Mouse (Mus musculus) forebrain, embryonic 13.5 days (tissue): ENCODE measurements at regions not wholly inside any gene's neighbourhood (a gene's known extent, or its start where the extent isn't known, plus 50 kb on each side); places are given as distances from the start of the nearest gene placed in this dataset.
A peak's percentile ranks its signal among the peaks of the same experiment; 100 is the strongest.

Experiments used
- ATAC-seq: fragments of 200-750 bp; cut with Nextera tagmentation; 2 replicates; pipeline ENCODE4 v1.8.0; 2017
- H3K27ac ChIP-seq: fragments of 300-500 bp; sonication (generic); 2 replicates; pipeline ENCODE4 v1.5.1; 2015; ENCODE audit warnings: inconsistent platforms, mild to moderate bottlenecking, moderate library complexity
- H3K27me3 ChIP-seq: fragments of 300-500 bp; sonication (generic); 2 replicates; pipeline ENCODE4 v1.6.1; 2015; ENCODE audit warnings: mild to moderate bottlenecking, inconsistent platforms
- H3K36me3 ChIP-seq: fragments of 300-500 bp; sonication (generic); 2 replicates; pipeline ENCODE4 v1.6.1; 2015; ENCODE audit warnings: mild to moderate bottlenecking, inconsistent platforms; ENCODE audit not compliant: poor library complexity, severe bottlenecking
- H3K4me1 ChIP-seq: fragments of 300-500 bp; sonication (generic); 2 replicates; pipeline ENCODE4 v1.6.1; 2015; ENCODE audit warnings: inconsistent platforms
- H3K4me2 ChIP-seq: fragments of 300-500 bp; sonication (generic); 2 replicates; pipeline ENCODE4 v1.6.1; 2015; ENCODE audit warnings: inconsistent platforms, mild to moderate bottlenecking, moderate library complexity
- H3K4me3 ChIP-seq: fragments of 300-500 bp; sonication (generic); 2 replicates; pipeline ENCODE4 v1.5.1; 2015; ENCODE audit warnings: mild to moderate bottlenecking, inconsistent platforms
- H3K9ac ChIP-seq: fragments of 300-500 bp; sonication (generic); 2 replicates; pipeline ENCODE4 v1.6.1; 2015; ENCODE audit warnings: mild to moderate bottlenecking, inconsistent platforms
- H3K9me3 ChIP-seq: fragments of 300-500 bp; sonication (generic); replicated peaks from 2 replicates; pipeline ENCODE4 v1.6.1; 2016; ENCODE audit warnings: inconsistent platforms
- WGBS: fragments of 180-500 bp; shearing (Covaris S2); methylation state at CpG from one replicate; pipeline ENCODE4 v1.1.7; 2015; 5-methylcytosine and 5-hydroxymethylcytosine counted together

GRCm38 (mm10) chr1:75704832-75705650 is 159.0 kb downstream of the Slc4a3 start:
- Histone ChIP-seq H3K36me3 (no peaks in the 10 kb centered on the region), H3K4me3 (peak overlapping the region; percentile 25), H3K4me1 (peaks cover 21% of the 10 kb centered on the region), H3K9me3 (no peaks in the 10 kb centered on the region), H3K4me2 (peak overlapping the region; percentile 55), H3K27me3 (peaks cover 14% of the 10 kb centered on the region; the same call in 1 of the 2 replicates), H3K27ac (peak overlapping the region; percentile 51), H3K9ac (peak overlapping the region; percentile 12; the same call in 1 of the 2 replicates)
- 12% methylated on average over 24 of the region's 24 CpGs for WGBS
- ATAC-seq, result peak; percentile 84; the same call in 1 of the 2 replicates

- WGBS, result 79% methylated on average over 9 of the region's 9 CpGs
Observed at GRCm38 (mm10) chr1:75706126-75706525, 160.1 kb downstream of the Slc4a3 start.

GRCm38 (mm10) chr1:75723431-75723830 is 177.4 kb downstream of the Slc4a3 start:
- no peaks in the 10 kb centered on the region for H3K27me3 ChIP-seq
- H3K4me1 ChIP-seq, result peaks cover 20% of the 10 kb centered on the region
- H3K27ac ChIP-seq, result no peak overlapping the region
- no peak for ATAC-seq
- H3K4me2 ChIP-seq, result no peak overlapping the region
- H3K36me3 ChIP-seq, result no peaks in the 10 kb centered on the region
- H3K9me3 ChIP-seq, result no peaks in the 10 kb centered on the region
- no peak overlapping the region for H3K4me3 ChIP-seq
- 88% methylated on average over 5 of the region's 5 CpGs for WGBS
- no peak overlapping the region for H3K9ac ChIP-seq

More at GRCm38 (mm10) chr1:75706126-75706525, 160.1 kb downstream of the Slc4a3 start:
- Histone ChIP-seq H3K27ac (no peak overlapping the region), H3K9me3 (no peaks in the 10 kb centered on the region), H3K36me3 (no peaks in the 10 kb centered on the region), H3K27me3 (peaks cover 14% of the 10 kb centered on the region; the same call in 1 of the 2 replicates), H3K4me3 (no peak overlapping the region), H3K4me1 (peaks cover 21% of the 10 kb centered on the region), H3K4me2 (no peak overlapping the region), H3K9ac (no peak overlapping the region)
- ATAC-seq, result no peak

GRCm38 (mm10) chr1:75725329-75725728 is 179.3 kb downstream of the Slc4a3 start:
- peak; percentile 91 for ATAC-seq

GRCm38 (mm10) chr1:75728859-75729258 is 182.8 kb downstream of the Slc4a3 start:
- Histone ChIP-seq H3K4me3 (no peak overlapping the region), H3K36me3 (no peaks in the 10 kb centered on the region), H3K27me3 (no peaks in the 10 kb centered on the region), H3K9ac (no peak overlapping the region), H3K4me2 (no peak overlapping the region), H3K4me1 (peaks cover 25% of the 10 kb centered on the region), H3K9me3 (no peaks in the 10 kb centered on the region), H3K27ac (no peak overlapping the region)
- WGBS, result 69% methylated on average over 2 of the region's 2 CpGs
- ATAC-seq, result no peak

More at GRCm38 (mm10) chr1:75725329-75725728, 179.3 kb downstream of the Slc4a3 start:
- Histone ChIP-seq H3K9me3 (no peaks in the 10 kb centered on the region), H3K4me3 (no peak overlapping the region), H3K9ac (no peak overlapping the region), H3K36me3 (no peaks in the 10 kb centered on the region), H3K4me1 (peaks cover 20% of the 10 kb centered on the region), H3K4me2 (no peak overlapping the region), H3K27me3 (no peaks in the 10 kb centered on the region), H3K27ac (peak overlapping the region; percentile 40; the same call in 1 of the 2 replicates)
- 12% methylated on average over 2 of the region's 2 CpGs for WGBS

- no peak for ATAC-seq
Observed at GRCm38 (mm10) chr1:75733791-75734190, 187.7 kb downstream of the Slc4a3 start.

GRCm38 (mm10) chr1:75738651-75739050 is 192.6 kb downstream of the Slc4a3 start:
- no peak overlapping the region for H3K9ac ChIP-seq
- H3K27me3 ChIP-seq, result no peaks in the 10 kb centered on the region
- peaks cover 14% of the 10 kb centered on the region; the same call in 1 of the 2 replicates for H3K4me1 ChIP-seq
- ATAC-seq, result peak; percentile 41; the same call in 1 of the 2 replicates
- no peaks in the 10 kb centered on the region for H3K9me3 ChIP-seq
- no peaks in the 10 kb centered on the region for H3K36me3 ChIP-seq
- H3K27ac ChIP-seq, result no peak overlapping the region
- WGBS, result 43% methylated on average over 5 of the region's 5 CpGs
- no peak overlapping the region for H3K4me2 ChIP-seq
- H3K4me3 ChIP-seq, result no peak overlapping the region

More at GRCm38 (mm10) chr1:75733791-75734190, 187.7 kb downstream of the Slc4a3 start:
- H3K9me3 ChIP-seq, result no peaks in the 10 kb centered on the region
- H3K36me3 ChIP-seq, result no peaks in the 10 kb centered on the region
- H3K27me3 ChIP-seq, result no peaks in the 10 kb centered on the region
- 67% methylated on average over 4 of the region's 4 CpGs for WGBS
- H3K27ac ChIP-seq, result no peak overlapping the region
- no peak overlapping the region for H3K9ac ChIP-seq
- H3K4me2 ChIP-seq, result no peak overlapping the region
- peaks cover 9% of the 10 kb centered on the region for H3K4me1 ChIP-seq
- no peak overlapping the region for H3K4me3 ChIP-seq

GRCm38 (mm10) chr1:75749665-75750221 is 203.7 kb downstream of the Slc4a3 start:
- H3K9me3 ChIP-seq, result 0 out of 2 replicates have a peak, but pooled peaks cover 3% of the 10 kb centered on the region
- H3K36me3 ChIP-seq, result no peaks in the 10 kb centered on the region
- H3K27ac ChIP-seq, result peak overlapping the region; percentile 59
- ATAC-seq, result peak; percentile 68; the same call in 1 of the 2 replicates
- H3K4me1 ChIP-seq, result peaks cover 16% of the 10 kb centered on the region
- peak overlapping the region; percentile 23 for H3K4me2 ChIP-seq
- no peak overlapping the region for H3K4me3 ChIP-seq
- no peak overlapping the region for H3K9ac ChIP-seq
- no peaks in the 10 kb centered on the region for H3K27me3 ChIP-seq
- WGBS, result 18% methylated on average over 10 of the region's 10 CpGs

- H3K36me3 ChIP-seq, result no peaks in the 10 kb centered on the region
- H3K4me2 ChIP-seq, result no peak overlapping the region
- peaks cover 3% of the 10 kb centered on the region; the same call in 1 of the 2 replicates for H3K27me3 ChIP-seq
- 0 out of 2 replicates have a peak, but pooled peaks cover 3% of the 10 kb centered on the region for H3K9me3 ChIP-seq
- H3K4me3 ChIP-seq, result no peak overlapping the region
- H3K27ac ChIP-seq, result no peak overlapping the region
- ATAC-seq, result no peak
- WGBS, result 34% methylated on average over 5 of the region's 5 CpGs
- no peak overlapping the region for H3K9ac ChIP-seq
- H3K4me1 ChIP-seq, result peaks cover 14% of the 10 kb centered on the region; the same call in 1 of the 2 replicates
Observed at GRCm38 (mm10) chr1:75772131-75772530, 226.1 kb downstream of the Slc4a3 start.

- 29% methylated on average over 5 of the region's 5 CpGs for WGBS
Observed at GRCm38 (mm10) chr1:75773014-75773413, 226.9 kb downstream of the Slc4a3 start.

GRCm38 (mm10) chr1:75778889-75779288 is 232.8 kb downstream of the Slc4a3 start:
- H3K36me3 ChIP-seq, result no peaks in the 10 kb centered on the region
- whole genome bisulfite sequencing, result 66% methylated on average over 8 of the region's 8 CpGs
- peak; percentile 21; the same call in 1 of the 2 replicates for ATAC-seq
- no peak overlapping the region for H3K4me2 ChIP-seq
- 0 out of 2 replicates have a peak, but pooled peaks cover 6% of the 10 kb centered on the region for H3K9me3 ChIP-seq
- H3K27me3 ChIP-seq, result no peaks in the 10 kb centered on the region
- 0 out of 2 replicates have a peak, but pooled peaks cover 13% of the 10 kb centered on the region for H3K4me1 ChIP-seq
- no peak overlapping the region for H3K9ac ChIP-seq
- no peak overlapping the region for H3K4me3 ChIP-seq
- no peak overlapping the region for H3K27ac ChIP-seq

More at GRCm38 (mm10) chr1:75773014-75773413, 226.9 kb downstream of the Slc4a3 start:
- Histone ChIP-seq H3K4me2 (no peak overlapping the region), H3K4me3 (no peak overlapping the region), H3K4me1 (peaks cover 14% of the 10 kb centered on the region; the same call in 1 of the 2 replicates), H3K27me3 (peaks cover 3% of the 10 kb centered on the region; the same call in 1 of the 2 replicates), H3K36me3 (no peaks in the 10 kb centered on the region), H3K27ac (no peak overlapping the region), H3K9me3 (0 out of 2 replicates have a peak, but pooled peaks cover 3% of the 10 kb centered on the region), H3K9ac (no peak overlapping the region)
- ATAC-seq, result no peak

- ATAC-seq, result no peak
- no peak overlapping the region for H3K4me2 ChIP-seq
- H3K4me3 ChIP-seq, result no peak overlapping the region
- no peaks in the 10 kb centered on the region for H3K36me3 ChIP-seq
- H3K27me3 ChIP-seq, result no peaks in the 10 kb centered on the region
- H3K4me1 ChIP-seq, result peaks cover 31% of the 10 kb centered on the region
- 17% methylated on average over 2 of the region's 2 CpGs for WGBS
- 0 out of 2 replicates have a peak, but pooled peaks cover 3% of the 10 kb centered on the region for H3K9me3 ChIP-seq
- no peak overlapping the region for H3K9ac ChIP-seq
- no peak overlapping the region for H3K27ac ChIP-seq
Observed at GRCm38 (mm10) chr1:75783206-75783605, 237.1 kb downstream of the Slc4a3 start.
